Mouse (Mus musculus) frontal cortex, postnatal 36 days (tissue): Measurements from ENCODE around the gene Bmyc.
A peak's percentile ranks its signal among the peaks of the same experiment; 100 is the strongest.
"Not testable (repeated sequence)": the region's sequence is repeated elsewhere in the genome, so short reads cannot be mapped to it uniquely, and the experiment has no call there.

Experiments used
- DNase-seq, 2 experiments: peaks; one replicate each; pipeline ENCODE4 v3.0.0; 2022; ENCODE audit warnings: low spot score in 2 of 2

Gene Bmyc

GRCm38 (mm10) chr2:25706643-25707481 lies at the start of gene Bmyc:
Bmyc (plus strand) TSS chr2:25706739.
- peak; percentile 87 to 91 for DNase-seq

DNA sequence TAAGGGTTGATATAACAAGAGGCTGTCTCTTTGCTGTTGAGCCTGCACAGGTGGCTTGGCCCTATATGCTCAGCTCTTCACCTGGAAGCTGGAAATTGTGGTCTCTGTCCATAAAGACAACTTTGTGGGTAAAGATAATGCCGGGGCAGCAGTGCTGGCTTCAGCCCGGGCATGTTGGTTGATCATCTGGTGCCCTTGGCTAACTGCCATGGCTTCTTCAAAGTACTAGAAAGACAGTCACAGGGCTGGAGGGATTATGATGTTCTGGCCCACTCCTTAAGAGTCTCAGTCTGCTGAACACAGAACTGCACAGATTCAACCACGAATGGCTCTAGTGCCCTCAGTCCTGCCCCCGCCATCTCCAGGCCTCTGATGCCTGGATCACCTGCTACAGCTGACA lies 49.3 kb upstream of the Bmyc start:
- DNase-seq, result no peak

- no peak for DNase-seq
Observed at GRCm38 (mm10) chr2:25657652-25658051, 48.9 kb upstream of the Bmyc start, which contains the start of gene Lcn5. Lcn5 (plus strand) TSS chr2:25657952.

DNA sequence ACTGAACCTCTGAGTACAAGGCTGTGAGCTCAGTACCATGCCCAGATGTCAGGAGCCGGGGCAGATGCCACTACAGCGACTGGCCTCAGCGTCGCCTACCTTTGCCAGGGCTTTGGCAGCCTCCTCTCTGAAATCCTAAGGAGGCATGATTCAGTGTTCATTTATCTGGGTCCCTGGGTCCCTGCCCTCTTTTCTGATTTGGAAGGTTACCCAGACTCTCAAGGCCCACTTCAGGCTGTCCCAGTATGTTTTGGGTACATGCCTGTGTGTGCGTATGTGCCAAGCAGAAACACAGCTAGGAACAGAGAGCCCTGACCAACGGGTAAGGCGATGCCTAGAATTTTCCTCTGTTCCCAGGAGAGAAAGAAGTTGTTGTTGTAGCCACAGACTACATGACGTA lies 46.3 kb upstream of the Bmyc start:
- DNase-seq, result no peak

DNA sequence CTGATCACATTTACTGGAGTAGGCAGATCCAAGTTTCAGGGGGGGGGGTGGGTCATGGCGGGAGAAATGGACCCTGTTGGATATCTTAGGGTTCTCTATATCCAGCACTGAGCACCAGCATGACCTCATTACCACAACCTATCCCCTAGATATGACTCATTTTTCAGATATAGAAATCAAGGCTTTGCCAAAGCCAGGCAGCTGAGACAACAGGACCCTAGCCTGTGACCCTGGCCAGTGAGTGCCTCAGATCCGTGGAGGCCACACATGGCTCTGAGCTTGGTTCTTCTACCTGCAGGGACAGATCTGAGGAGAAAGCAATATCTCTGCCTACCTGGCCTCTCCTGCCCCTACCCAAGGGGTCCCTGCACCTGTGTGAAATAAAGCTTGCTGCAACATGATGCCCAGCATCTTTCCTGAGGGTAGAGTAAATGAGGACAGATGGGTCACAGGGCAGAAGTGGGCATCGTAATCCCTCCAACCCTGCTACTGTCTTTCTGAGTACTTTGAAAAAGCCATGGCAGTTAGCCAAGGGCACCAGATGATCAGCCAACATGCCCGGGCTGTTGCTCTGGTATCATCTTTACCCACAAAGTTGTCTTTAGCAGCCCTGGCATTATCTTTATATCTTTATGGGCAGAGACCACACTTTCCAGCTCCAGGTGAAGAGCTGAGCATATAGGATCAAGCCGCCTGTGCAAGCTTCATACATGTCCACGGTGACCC lies 45.1 kb upstream of the Bmyc start:
- DNase-seq, result no peak

- DNase-seq, result peak; percentile 19 to 35
Observed at GRCm38 (mm10) chr2:25663511-25663910, 43.0 kb upstream of the Bmyc start.

DNA sequence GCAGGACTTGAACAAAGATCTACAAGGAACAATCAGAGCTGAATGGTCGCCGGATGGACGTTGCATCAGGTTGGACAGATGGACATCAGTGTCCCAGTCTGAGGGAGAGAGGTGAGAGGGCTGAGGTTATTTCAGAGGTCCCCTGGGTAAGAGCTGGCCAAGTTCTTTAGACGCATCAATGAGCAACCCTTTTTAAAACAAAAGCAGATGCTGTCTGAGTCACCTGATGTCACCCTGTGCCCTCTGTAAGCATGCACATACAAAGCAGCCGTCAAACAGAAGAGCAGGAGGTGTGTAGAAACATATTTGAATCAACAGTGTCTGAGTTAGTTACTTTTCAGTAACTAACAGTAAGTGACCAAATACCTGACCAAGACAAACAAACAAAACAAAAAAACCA lies 42.4 kb upstream of the Bmyc start:
- DNase-seq, result no peak

DNA sequence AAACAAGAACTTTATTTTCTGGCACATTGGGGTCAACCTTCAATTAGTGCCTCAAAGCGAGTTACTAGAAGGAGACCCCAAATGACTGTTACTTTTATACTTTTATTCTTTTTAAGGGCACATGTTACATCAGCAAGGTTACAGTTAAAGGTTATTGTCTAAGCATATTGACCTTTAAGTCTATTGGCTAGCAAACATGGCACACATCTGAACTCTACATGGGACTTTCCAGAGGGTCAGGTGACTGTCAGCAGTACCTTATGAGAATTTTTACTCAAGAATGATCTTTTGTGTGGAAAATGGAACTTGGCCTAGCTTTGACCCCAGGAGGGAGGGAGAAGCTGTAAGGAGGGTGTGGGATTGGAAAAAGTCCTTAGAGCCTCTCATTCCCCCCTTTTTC lies 40.0 kb upstream of the Bmyc start:
- DNase-seq, result no peak

GRCm38 (mm10) chr2:25676486-25676885 lies 30.1 kb upstream of the Bmyc start, which contains the start of gene Lcn6:
Lcn6 (plus strand) TSS chr2:25676786.
- DNase-seq, result no peak

GRCm38 (mm10) chr2:25679559-25679958 lies 27.0 kb upstream of the Bmyc start:
- DNase-seq, result no peak

- DNase-seq, result no peak
Observed at GRCm38 (mm10) chr2:25682426-25682825, 24.1 kb upstream of the Bmyc start, which contains the start of gene Lcn10. Lcn10 (plus strand) TSS chr2:25682726.

GRCm38 (mm10) chr2:25686941-25687340 lies 19.6 kb upstream of the Bmyc start:
- no peak for DNase-seq

- peak; percentile 38 to 45 for DNase-seq
Observed at GRCm38 (mm10) chr2:25694605-25695004, 11.9 kb upstream of the Bmyc start.

GRCm38 (mm10) chr2:25696951-25697350 lies 9.6 kb upstream of the Bmyc start:
- DNase-seq, result no peak

DNA sequence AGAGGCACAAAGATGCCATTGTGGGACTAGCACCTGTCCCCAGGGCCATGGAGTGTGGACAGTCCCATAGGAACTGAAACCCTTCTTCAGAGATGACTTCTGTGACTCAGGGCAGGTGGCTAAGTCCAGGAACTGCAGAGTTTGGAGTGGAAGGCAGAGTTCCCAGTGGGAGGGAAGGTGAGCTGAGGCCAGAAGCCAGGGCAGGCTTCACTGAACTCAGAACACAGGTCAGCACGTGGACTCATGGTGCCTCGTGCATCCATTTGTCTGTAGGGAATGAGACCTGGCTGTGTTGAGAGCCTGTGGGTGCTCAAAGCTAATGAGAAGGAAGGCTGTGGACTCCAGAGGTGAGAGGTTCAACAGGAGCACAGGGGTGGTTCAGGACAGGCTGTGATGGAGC lies 7.8 kb upstream of the Bmyc start:
- no peak for DNase-seq

- DNase-seq, result not testable (repeated sequence)
Observed at GRCm38 (mm10) chr2:25699743-25700142, 6.8 kb upstream of the Bmyc start, which contains the start of gene Obp2a. Obp2a (plus strand) TSS chr2:25700043.

DNA sequence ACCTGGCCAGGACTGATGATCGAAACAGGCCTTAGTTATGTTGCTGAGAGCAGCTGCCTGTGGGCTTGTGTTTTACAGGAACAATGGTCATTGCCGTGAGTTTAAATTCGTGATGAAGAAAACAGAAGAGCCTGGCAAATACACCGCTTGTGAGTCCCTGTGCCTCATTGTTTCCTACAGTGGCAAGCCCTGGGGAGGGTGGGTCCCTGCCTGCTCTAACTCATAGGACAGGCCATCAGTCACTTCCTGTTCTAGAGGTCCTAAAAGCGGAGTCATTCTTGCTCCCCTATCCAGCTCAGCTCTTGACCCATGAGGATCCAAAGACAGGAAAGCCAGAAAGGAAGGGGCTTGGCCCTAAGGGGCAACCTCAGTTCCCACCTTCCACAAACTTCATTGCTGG lies 5.5 kb upstream of the Bmyc start:
- no peak for DNase-seq

DNA sequence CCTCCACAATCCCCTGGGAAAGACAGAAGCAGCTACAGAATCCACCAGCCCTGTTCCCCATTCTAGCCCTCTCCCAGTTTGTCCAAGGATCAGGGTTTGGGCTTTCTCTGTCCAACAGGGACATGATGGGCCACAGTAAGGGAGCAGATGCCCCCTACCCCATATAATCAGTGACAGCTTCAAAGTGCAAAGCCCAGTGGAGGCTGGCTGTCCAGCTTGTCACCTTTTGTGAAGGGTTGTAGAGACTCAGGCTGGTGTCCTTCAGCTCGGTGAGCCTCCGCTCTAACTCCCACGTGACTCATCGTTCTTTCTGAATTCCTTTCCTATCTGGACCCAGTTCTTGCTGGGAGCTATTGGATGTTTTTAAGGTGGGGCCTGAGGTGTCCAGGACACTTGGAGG lies 2.8 kb upstream of the Bmyc start:
- DNase-seq, result no peak

- DNase-seq, result peak; percentile 21 to 52
Observed at GRCm38 (mm10) chr2:25708121-25708520, 1.6 kb downstream of the Bmyc start.

- not testable (repeated sequence) for DNase-seq
Observed at GRCm38 (mm10) chr2:25709056-25709455, 2.5 kb downstream of the Bmyc start.

GRCm38 (mm10) chr2:25709791-25710190 lies 3.3 kb downstream of the Bmyc start:
- not testable (repeated sequence) for DNase-seq

GRCm38 (mm10) chr2:25711641-25712040 lies 5.1 kb downstream of the Bmyc start:
- DNase-seq, result not testable (repeated sequence)

- DNase-seq, result no peak
Observed at GRCm38 (mm10) chr2:25717222-25717621, 10.7 kb downstream of the Bmyc start.
